Mouse (Mus musculus): Measurements from ENCODE around the gene Kcnc3. TPM values are rescaled to one million over a fixed set of nuclear protein-coding genes. Genes with fewer than 3 reads are reported as not detected.

The Kcnc3 gene
- total RNA-seq, 1 experiment, result 9.5 TPM

- in situ Hi-C loops (cut with MboI; ENCODE audit: low sequenced_read_pairs in 2 of 2, unreplicated experiment in 2 of 2), result no loop called here
- DNase-seq (ENCODE audit: low read depth, low spot score), result no peak
- Histone ChIP-seq H3K36me3 (ENCODE audit: control insufficient read depth, insufficient read depth, low read length, poor library complexity, severe bottlenecking) (no peaks in the 10 kb centered on the region), H3K9ac (ENCODE audit: insufficient read depth, low read depth, low read length, poor library complexity, severe bottlenecking) (no peak overlapping the region), H3K9me3 (ENCODE audit: control insufficient read depth, insufficient read depth, low read depth, low read length) (no peaks in the 10 kb centered on the region), H3K27ac (ENCODE audit: insufficient read depth, low read depth, low read length, poor library complexity, severe bottlenecking) (no peak overlapping the region), H3K4me1 (ENCODE audit: control insufficient read depth in 2 of 2, insufficient read depth in 2 of 2, low read length in 2 of 2, poor library complexity in 1 of 2) (peaks cover 3 to 18% of the 10 kb centered on the region in 2 experiments; a peak in 2 of 4 replicates), H3K4me3 (ENCODE audit: insufficient read depth in 1 of 2, low read depth in 1 of 2, low read length in 2 of 2, poor library complexity in 1 of 2, severe bottlenecking in 1 of 2) (peak overlapping the region in 1 of 2 experiments; percentile 78; a peak in 2 of 4 replicates)
- TF ChIP-seq CHD2 (IDR thresholded peaks at IDR 0.05; ENCODE audit: low read depth, low read length) (no peak), HCFC1 (IDR thresholded peaks at IDR 0.05; ENCODE audit: borderline replicate concordance, insufficient read depth, low read length) (no peak), ZC3H11A (IDR thresholded peaks at IDR 0.05; ENCODE audit: borderline replicate concordance, low read depth, low read length) (no peak), MAFK (IDR thresholded peaks at IDR 0.05; ENCODE audit: insufficient read depth, low read depth, low read length) (no peak), ZNF384 (IDR thresholded peaks at IDR 0.05; ENCODE audit: low read depth, low read length) (no peak)
Observed at GRCm38 (mm10) chr7:44588338-44588737, 2.1 kb upstream of the Kcnc3 start.

DNA sequence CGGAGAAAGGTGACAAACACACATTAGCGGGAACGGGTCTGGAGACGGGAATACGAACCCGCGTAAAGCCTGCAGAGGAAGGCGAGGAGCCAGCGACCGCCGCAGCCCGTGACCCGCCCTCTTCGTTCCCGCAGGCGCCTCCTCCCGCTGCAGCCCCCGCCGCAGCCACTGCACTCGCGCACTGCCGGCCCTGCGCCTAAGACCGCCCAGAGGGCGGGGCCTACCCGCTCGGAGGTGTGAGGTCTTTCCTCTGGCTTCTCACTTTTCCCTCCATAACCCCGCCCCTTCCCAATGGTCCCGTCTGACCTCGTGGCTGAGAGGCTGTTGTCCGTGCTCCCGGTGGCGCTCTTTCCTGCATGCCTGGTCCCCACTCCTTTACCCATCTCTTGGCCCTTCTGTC, 1.3 kb upstream of the Kcnc3 start:
- peaks cover 4 to 22% of the 10 kb centered on the region in 2 experiments; a peak in 2 of 4 replicates for H3K4me1 ChIP-seq (ENCODE audit: control insufficient read depth in 2 of 2, insufficient read depth in 2 of 2, low read length in 2 of 2, poor library complexity in 1 of 2)
- peak overlapping the region; percentile 24; the same call in 1 of the 2 replicates for H3K9ac ChIP-seq (ENCODE audit: insufficient read depth, low read depth, low read length, poor library complexity, severe bottlenecking)
- H3K27ac ChIP-seq (ENCODE audit: insufficient read depth, low read depth, low read length, poor library complexity, severe bottlenecking), result no peak overlapping the region
- in situ Hi-C loops (cut with MboI; ENCODE audit: low sequenced_read_pairs in 2 of 2, unreplicated experiment in 2 of 2), result no loop called here
- H3K9me3 ChIP-seq (ENCODE audit: control insufficient read depth, insufficient read depth, low read depth, low read length), result no peaks in the 10 kb centered on the region
- no peak for TF ChIP-seq ZC3H11A (IDR thresholded peaks at IDR 0.05; ENCODE audit: borderline replicate concordance, low read depth, low read length)
- TF ChIP-seq HCFC1 (IDR thresholded peaks at IDR 0.05; ENCODE audit: borderline replicate concordance, insufficient read depth, low read length), result 0 out of 2 replicates have a peak, but pooled peaks have one; percentile 39
- H3K4me3 ChIP-seq (ENCODE audit: insufficient read depth in 1 of 2, low read depth in 1 of 2, low read length in 2 of 2, poor library complexity in 1 of 2, severe bottlenecking in 1 of 2), result peak overlapping the region; percentile 62 to 78
- peak; percentile 95 for DNase-seq (ENCODE audit: low read depth, low spot score)
- H3K36me3 ChIP-seq (ENCODE audit: control insufficient read depth, insufficient read depth, low read length, poor library complexity, severe bottlenecking), result no peaks in the 10 kb centered on the region

DNA sequence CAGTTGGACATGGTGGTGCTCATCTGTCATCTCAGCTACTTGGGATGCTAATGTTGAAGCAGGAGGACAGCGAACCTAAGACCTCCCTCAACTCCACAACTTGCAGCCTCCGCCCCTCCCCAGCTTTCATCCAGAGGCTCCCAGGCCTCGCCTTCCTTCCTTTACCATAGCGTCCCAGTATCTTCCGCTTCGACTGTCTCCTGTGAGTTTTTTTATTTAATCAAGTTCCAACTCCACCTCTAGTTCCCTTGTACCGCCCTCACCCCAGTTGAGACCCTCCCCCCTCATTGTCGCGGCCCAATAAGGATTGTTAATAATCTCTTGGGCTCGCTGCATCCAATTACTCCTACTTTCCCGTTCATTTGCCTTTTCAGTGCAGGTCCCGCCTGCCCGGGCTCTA, 518 bp upstream of the Kcnc3 start:
- H3K36me3 ChIP-seq (ENCODE audit: control insufficient read depth, insufficient read depth, low read length, poor library complexity, severe bottlenecking), result peaks cover 2% of the 10 kb centered on the region; the same call in 1 of the 2 replicates
- H3K9ac ChIP-seq (ENCODE audit: insufficient read depth, low read depth, low read length, poor library complexity, severe bottlenecking), result peak overlapping the region; percentile 56; the same call in 1 of the 2 replicates
- TF ChIP-seq ZC3H11A (IDR thresholded peaks at IDR 0.05; ENCODE audit: borderline replicate concordance, low read depth, low read length), result no peak
- no peak for TF ChIP-seq MAFK (IDR thresholded peaks at IDR 0.05; ENCODE audit: insufficient read depth, low read depth, low read length)
- TF ChIP-seq HCFC1 (IDR thresholded peaks at IDR 0.05; ENCODE audit: borderline replicate concordance, insufficient read depth, low read length), result no peak
- peak overlapping the region; percentile 43; the same call in 1 of the 2 replicates for H3K27ac ChIP-seq (ENCODE audit: insufficient read depth, low read depth, low read length, poor library complexity, severe bottlenecking)
- no peak for DNase-seq (ENCODE audit: low read depth, low spot score)
- peaks cover 4 to 24% of the 10 kb centered on the region in 2 experiments; a peak in 2 of 4 replicates for H3K4me1 ChIP-seq (ENCODE audit: control insufficient read depth in 2 of 2, insufficient read depth in 2 of 2, low read length in 2 of 2, poor library complexity in 1 of 2)
- in situ Hi-C loops (cut with MboI; ENCODE audit: low sequenced_read_pairs in 2 of 2, unreplicated experiment in 2 of 2), result no loop called here
- no peaks in the 10 kb centered on the region for H3K9me3 ChIP-seq (ENCODE audit: control insufficient read depth, insufficient read depth, low read depth, low read length)
- peak overlapping the region; percentile 62 to 78 for H3K4me3 ChIP-seq (ENCODE audit: insufficient read depth in 1 of 2, low read depth in 1 of 2, low read length in 2 of 2, poor library complexity in 1 of 2, severe bottlenecking in 1 of 2)

DNA sequence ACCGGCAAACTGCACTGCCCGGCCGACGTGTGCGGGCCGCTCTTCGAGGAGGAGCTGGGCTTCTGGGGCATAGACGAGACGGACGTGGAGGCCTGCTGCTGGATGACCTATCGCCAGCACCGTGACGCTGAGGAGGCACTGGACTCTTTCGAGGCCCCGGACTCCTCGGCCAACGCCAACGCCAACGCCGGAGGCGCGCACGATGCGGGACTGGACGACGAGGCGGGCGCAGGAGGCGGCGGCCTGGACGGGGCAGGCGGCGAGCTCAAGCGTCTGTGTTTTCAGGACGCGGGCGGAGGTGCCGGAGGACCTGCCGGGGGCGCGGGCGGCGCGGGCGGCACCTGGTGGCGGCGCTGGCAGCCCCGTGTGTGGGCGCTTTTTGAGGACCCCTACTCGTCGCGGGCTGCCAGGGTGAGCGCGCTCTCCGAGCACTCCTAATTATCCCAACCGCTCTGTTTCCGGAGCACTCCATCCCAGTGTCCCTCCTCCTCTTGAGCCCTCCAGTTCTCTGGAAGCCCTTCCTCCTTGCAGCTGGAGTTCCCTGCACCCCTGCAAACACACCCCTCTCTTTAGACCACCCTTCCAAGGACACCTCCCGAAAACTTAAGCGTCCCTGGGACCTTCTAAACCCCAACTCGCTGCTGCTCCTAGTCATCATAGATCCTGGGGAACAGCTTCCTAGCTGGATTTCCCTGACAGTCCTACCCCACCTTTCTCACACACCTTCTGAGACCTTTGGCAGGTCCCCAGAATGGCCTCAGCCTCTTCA, 1.1 kb downstream of the Kcnc3 start:
- Histone ChIP-seq H3K9ac (ENCODE audit: insufficient read depth, low read depth, low read length, poor library complexity, severe bottlenecking) (peak overlapping the region; percentile 68), H3K9me3 (ENCODE audit: control insufficient read depth, insufficient read depth, low read depth, low read length) (no peaks in the 10 kb centered on the region), H3K4me3 (ENCODE audit: insufficient read depth in 1 of 2, low read depth in 1 of 2, low read length in 2 of 2, poor library complexity in 1 of 2, severe bottlenecking in 1 of 2) (peak overlapping the region; percentile 82 to 85), H3K4me1 (ENCODE audit: control insufficient read depth in 2 of 2, insufficient read depth in 2 of 2, low read length in 2 of 2, poor library complexity in 1 of 2) (peaks cover 4 to 27% of the 10 kb centered on the region in 2 experiments; a peak in 3 of 4 replicates), H3K36me3 (ENCODE audit: control insufficient read depth, insufficient read depth, low read length, poor library complexity, severe bottlenecking) (peaks cover 14% of the 10 kb centered on the region), H3K27ac (ENCODE audit: insufficient read depth, low read depth, low read length, poor library complexity, severe bottlenecking) (no peak overlapping the region)
- DNase-seq (ENCODE audit: low read depth, low spot score), result no peak
- TF ChIP-seq MAFK (IDR thresholded peaks at IDR 0.05; ENCODE audit: insufficient read depth, low read depth, low read length) (no peak), ZNF384 (IDR thresholded peaks at IDR 0.05; ENCODE audit: low read depth, low read length) (no peak), ZC3H11A (IDR thresholded peaks at IDR 0.05; ENCODE audit: borderline replicate concordance, low read depth, low read length) (no peak), CHD2 (IDR thresholded peaks at IDR 0.05; ENCODE audit: low read depth, low read length) (no peak), HCFC1 (IDR thresholded peaks at IDR 0.05; ENCODE audit: borderline replicate concordance, insufficient read depth, low read length) (no peak)
- in situ Hi-C loops (cut with MboI; ENCODE audit: low sequenced_read_pairs in 2 of 2, unreplicated experiment in 2 of 2), result no loop called here

Measured in ES-E14 (cell line).